Mouse (Mus musculus) ovary, postnatal 36 days (tissue): Measurements from ENCODE around the gene Sfmbt2.
"Not testable (repeated sequence)": the region's sequence is repeated elsewhere in the genome, so short reads cannot be mapped to it uniquely, and the experiment has no call there.

Source experiments
- DNase-seq: peaks from one replicate; pipeline ENCODE4 v3.0.0; 2022; ENCODE audit warnings: low spot score, mixed read lengths

The Sfmbt2 gene

DNA sequence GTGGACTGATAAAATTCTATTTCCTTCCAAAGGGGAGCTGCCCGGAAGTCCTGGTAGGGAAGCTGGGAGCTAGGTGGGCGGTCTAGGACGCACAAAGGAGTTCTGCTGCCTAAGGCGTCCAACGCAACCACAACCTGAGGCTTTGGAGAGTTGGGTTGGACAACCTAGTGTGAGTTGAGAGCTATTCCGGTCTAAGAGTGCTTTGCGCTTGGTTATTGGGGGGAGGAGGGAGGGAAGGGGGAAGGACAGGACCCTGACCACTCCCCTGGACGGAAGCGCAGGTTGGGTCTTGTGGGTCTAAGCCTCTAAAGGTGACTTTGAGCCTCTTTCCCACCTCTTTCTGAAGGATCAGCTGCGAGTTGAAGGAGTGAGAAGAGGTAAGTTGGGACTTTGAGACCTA is at the start of gene Sfmbt2:
Gene Sfmbt2, plus strand, starts transcription at position 335 of the 400 bp plus-strand sequence.
- DNase-seq = no peak

DNA sequence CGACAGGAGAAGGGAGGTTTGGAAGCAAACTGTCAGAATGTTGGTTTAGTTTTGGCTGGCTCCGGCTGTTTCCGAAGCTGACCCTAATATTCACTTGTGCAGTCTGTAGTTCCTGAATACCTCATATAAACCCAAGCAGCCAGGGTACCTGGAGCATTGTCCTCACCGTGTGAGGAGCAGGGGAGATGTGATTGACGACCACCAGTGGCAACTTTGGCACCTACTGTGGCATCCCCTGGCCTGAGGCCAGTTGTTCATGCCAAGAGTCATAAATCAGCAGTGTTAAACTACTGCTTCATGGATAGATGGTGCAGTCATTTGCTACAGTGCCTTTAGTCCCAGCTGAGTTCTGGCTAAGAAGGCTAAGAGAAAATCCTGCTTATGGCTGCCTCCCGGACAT is 49.2 kb upstream of the Sfmbt2 start:
- DNase-seq = no peak

DNA sequence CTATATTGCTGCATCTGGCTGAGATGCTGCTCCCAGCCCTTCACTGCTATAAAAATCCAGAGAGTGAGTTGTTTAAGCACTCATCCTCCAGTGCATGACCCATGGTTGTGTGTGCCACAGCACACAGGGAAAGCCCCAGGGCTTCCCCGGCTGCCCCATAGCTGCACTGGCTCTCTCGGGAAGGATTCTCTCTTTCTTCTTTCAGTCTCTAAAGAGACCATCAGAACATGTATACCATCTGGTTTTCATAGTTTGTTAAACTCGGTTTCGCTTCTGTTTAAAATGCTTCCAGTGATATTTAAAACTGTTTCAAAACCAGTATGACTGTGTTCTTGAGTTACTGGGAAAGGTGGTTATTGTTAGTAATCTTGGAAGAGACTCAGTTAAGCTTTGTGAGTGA is 47.1 kb upstream of the Sfmbt2 start:
- no peak for DNase-seq

DNA sequence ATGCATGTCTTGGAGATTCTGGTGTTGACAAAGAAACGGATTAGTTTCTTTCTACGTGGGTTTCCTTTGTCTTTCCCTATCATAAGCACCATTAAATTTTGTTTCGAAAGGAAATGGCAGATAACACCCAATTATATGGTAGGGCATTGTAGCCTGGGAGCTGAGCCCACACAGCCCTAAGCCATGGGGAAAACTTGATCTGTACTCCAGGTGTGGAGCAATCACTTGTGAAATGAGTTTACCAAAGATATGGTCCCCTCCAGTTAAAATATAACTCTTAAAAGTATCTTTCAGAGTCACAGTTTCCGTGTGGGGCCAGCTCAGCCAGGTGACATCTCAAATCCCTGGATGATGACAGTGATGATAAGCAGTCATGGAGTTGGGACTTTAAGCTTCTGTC is 45.3 kb upstream of the Sfmbt2 start:
- no peak for DNase-seq

DNA sequence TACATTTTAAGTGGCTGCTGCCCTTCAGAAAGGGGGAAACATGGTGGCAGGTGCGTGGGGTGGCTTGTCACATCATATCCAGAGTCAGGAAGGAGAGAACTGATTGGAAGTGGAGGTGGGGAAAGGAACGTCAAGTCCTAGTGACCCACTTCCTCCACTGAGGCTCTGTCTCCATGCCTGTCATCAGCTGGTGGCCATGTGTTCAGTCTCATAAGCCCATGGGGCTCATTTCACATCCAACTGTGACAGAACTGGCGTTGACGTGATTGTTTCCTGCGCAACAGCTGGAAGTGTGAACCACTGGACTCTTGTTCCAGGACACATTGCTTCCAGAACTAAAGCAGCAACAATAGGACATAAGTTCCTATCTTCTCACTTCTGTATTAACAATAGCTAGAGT is 40.1 kb upstream of the Sfmbt2 start:
- no peak for DNase-seq

DNA sequence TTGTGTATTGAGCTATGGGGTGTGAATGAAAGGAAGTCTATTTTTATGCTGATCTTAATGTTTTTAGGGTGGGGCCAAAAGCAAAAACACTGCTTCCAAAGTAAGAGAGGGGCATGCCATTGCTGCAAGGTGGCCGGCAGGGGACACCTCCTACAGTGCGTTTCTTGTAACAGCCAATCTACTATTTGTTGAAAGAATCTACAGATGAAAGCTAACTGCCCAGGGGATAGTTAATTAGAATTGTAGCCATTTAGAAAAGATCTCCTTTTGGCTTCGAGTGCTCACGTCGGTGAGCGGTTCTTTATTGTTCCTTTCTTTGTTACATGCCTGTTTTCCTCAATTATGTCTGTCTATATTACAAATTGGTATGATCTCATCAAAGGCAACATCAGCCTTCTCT is 36.0 kb upstream of the Sfmbt2 start:
- no peak for DNase-seq

DNA sequence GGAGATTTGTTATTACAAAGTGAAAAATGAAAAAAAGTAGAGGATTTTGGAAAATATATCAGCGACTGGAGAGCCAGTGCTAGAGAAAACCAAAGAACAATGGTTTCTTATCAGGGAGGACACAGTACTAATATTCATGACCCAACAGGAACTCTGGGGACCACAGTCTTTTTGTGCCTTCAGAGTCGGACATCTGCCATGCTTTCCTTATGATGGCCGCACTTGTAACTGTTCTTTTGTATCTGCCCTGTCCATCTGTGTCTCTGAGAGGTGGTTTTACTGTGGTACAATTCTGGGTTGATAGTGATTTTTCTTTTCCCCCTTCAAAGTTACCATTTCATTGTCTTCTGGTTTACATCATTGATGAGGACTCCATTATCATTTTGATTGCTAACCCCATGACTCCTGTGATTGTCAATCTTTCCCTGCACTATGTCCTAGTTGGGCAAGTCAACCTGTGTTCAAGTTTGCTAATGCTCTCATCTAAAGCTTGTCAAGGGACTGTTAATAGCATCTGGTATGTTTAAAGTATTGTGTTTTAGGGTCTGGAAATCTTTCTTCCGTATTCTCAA is 35.2 kb upstream of the Sfmbt2 start:
- no peak for DNase-seq

DNA sequence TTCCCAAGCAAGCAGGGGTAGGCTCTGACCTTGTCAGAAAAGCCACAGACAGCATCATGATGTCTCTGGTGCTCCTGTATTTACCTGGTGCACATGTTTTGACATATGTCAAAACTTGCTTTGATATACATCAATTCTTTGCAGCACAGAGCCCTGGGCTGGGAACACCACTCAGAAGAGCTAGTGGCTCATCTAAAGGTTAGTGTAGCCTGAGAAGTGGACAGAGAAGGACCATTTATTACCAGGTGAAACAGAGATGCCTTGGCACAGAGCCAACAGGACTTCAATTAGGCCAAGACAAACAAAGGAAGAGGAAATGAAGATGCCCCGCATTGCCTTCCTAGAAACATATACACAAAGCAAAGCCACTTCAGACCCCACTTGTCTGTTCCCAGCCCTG is 30.3 kb upstream of the Sfmbt2 start:
- DNase-seq = no peak

DNA sequence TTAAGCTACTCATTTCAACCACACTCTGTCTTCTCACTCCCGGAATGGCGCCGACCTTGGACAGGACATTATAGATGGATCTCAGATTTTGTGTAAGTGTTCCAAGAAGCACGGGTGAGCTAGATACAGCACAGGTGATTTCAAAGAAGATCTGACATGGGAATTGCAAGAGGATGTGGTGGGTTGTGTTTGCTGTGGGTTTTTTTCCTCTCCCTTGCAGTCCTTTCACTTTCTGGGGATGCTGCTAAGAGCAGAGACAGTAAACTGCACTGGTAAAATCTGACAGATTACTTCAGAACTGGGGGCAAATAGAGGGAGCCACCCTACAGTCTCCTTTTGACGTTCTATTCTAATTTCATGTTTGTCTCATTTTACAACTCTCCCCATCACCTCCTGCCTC is 26.8 kb upstream of the Sfmbt2 start:
- no peak for DNase-seq

DNA sequence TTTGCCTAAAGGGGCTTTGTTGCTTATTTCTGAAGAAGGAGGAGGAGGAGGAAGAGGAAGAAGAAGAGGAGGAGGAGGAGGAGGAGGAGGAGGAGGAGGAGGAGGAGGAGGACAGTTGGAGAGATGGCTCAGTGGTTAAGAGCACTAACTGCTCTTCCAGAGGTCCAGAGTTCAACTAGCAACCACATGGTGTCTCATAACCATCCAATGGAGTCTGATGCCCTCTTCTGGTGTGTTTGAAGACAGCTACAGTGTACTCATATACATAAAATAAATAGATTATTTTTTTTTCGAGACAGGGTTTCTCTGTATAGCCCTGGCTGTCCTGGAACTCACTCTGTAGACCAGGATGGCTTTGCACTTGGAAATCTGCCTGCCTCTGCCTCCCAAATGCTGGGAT is 26.2 kb upstream of the Sfmbt2 start:
- DNase-seq = not testable (repeated sequence)

DNA sequence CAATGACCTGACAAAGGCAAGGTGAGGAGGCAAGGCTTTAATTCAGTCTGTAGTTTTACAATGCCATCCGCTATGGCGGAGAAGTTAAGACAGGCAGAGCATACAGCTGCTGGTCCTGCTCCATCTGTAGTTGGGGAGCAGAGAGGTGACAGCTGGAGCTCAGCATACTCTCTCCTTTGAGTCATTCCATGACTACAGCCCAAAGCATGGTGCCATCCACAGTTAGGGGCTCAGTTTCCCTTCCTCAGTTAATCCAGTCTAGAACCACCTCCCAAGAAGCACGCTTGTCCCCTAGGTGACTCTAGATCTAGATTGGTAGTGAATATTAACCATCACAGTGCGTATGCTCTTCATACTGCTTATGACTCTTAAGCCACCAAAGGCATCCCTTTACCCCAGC is 23.1 kb upstream of the Sfmbt2 start:
- DNase-seq = no peak

DNA sequence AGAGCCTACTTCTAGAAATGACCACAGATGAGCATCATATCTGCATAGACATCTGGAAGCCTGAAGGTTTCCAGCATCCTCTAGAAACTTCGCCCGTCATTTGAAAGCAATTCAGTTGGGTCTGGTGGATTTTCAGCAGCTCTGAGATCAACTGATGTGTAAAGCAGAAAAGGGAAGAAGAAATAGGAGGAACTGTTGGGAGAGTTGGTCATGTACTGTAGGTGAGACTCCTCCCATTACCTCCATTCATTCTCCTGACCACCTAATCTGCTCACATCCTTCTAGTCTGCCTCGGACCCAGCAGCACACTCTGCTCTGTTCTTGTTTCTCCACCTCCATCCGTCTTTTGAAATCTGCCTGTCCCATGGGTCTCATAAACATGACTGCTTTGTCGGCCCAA is 22.3 kb upstream of the Sfmbt2 start:
- no peak for DNase-seq

DNA sequence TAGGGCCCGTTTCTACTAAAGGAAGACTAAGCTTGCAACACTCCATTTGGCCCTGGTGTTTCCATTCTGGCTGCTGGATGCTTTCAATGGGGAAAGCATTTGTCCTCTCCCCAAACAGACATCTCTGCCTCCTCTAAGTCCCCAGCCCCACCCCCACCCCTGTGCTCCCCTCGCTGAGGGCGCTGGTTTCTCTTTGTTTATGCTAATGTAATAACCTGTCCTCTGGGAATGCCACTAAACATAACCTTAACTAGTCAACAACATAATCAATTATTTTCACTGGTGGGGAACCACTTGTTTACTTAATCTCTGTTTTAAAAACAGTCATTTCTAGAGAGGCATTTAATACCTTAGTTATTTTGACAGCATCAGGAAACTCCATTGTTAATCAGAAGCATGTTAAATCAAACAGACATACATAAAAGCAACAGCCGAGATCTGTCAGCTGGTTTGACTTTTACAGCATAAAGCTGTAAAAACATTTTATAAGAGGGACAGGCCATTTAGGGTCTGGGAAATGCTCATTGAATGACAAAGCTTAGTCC is 20.0 kb upstream of the Sfmbt2 start:
- DNase-seq = no peak

DNA sequence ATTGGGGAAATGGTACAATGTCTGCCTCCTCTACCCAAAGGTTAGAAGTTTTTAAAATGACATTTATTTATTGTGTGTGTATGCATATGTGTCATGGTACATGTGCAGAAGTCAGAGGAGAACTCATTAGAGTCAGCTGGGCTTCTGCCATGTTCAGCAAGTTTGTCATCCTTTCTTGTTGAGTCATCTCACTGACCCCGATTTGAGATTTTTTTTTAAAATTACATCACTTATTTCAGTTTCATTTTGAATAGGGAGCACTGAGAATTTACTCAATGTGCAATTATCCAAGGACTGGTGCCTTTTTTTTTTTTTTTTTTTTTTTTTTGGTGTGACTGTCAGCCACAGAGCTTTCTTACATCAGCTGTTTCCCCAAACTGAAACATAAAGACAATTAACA is 19.2 kb upstream of the Sfmbt2 start:
- no peak for DNase-seq

DNA sequence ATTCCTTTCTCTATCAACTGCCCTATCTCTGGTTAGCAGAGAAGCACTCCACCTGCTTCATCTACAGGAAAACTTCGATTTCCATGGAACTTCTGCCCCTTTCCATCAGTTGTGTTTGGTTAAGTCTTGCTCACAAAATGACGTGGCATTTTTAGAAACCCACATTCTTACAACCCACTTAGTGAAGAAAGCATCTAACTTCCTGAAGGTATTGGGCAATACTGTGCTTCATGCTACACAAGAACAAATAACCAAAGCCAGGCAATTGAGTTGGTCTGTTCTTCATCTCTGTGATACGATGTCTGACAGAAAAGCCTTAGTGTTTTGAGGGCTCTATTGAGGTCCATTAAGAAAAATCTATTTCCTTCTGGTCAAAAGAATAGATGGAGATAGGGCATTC is 17.4 kb upstream of the Sfmbt2 start:
- DNase-seq = no peak

DNA sequence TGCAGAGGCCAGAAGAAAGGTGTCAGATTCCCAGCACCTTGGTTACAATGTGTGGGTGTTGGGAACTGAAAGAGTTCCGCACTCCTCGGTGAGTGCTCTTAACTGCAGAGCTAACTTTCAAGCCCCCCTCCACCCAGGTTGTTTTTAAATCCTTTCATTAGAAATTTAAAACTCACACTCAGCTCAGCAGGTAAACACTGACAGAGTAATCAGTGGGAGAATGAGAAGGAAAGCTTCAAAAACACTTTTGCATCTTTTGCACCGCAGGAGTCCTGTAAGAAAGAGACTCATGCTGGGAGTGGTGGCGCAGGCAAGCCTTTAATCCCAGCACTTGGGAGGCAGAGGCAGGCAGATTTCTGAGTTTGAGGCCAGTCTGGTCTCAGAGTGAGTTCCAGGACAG is 16.4 kb upstream of the Sfmbt2 start:
- no peak for DNase-seq

DNA sequence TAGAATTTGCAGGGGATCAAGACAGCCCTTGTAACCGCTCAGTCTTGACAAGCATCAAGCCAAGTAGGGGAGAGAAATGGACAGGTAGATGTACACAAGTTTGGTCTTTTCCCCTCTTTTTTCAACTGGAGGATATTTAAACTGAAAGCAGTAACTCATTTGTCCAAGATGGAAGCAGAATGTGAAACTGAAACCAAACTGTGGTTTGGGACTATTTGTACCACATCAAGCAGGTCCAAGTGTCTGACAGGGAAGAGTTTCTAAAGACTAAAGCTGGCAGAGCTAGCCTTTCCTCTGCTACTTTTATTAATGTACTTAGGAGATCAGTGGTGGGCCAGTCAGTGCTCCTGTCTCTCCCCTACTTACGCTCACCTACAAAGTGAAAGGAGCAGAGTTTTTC is 10.4 kb upstream of the Sfmbt2 start:
- DNase-seq = no peak

DNA sequence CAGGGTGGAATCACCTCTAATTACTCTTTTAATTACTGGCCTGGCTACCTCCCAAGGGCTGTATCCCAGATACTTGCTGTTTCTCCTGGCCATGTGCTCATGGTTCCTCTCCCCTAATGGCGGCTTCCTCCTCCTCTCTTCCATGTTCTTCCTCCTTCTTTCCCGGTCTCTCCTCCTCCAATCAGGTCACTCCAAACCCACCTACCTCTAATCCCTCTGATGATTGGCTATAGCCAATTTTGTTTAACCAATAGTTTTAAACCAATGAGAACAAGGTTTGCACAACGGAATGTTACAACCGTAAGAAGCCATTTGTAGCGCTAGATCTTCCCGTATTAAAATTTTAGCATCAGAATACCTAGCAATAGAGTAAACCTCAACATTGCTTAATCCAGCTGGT is 5.2 kb upstream of the Sfmbt2 start:
- no peak for DNase-seq

DNA sequence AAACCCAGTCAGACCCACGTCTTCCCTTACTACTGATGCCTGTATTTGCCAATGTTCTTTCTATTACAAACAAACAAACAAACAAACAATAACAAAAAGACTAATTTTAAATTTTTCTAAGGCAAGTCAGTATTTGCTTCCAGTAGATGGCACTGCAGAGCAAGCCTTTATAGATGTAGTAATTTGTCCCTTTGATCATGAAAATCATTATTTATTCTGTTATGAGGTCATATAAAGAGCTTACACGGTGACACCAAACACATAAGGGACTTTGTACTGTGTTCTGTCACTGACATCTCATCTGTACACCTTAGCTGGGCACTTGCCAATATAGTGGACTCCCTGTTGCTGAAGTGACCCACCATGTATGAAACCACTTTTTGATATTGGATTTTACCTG is 4.0 kb upstream of the Sfmbt2 start:
- DNase-seq = no peak

DNA sequence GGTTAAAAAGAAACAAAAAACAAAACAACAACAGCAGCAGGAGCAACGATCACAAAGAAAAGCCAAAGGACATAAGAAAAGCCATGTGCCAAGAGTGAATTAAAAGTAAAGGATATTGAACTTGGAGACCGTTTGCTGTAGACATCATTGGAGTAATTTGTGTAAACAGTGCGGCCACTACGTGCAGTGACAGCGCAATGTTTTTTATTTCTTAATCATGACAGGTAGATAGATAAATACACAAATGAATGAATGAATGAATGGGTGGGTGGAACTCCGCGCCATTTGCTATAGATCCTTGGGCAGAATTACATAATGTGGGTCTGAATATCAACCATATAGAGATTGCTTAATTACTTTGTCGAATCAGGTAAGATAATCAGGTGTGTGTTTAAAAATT is 634 bp upstream of the Sfmbt2 start:
- DNase-seq = no peak

DNA sequence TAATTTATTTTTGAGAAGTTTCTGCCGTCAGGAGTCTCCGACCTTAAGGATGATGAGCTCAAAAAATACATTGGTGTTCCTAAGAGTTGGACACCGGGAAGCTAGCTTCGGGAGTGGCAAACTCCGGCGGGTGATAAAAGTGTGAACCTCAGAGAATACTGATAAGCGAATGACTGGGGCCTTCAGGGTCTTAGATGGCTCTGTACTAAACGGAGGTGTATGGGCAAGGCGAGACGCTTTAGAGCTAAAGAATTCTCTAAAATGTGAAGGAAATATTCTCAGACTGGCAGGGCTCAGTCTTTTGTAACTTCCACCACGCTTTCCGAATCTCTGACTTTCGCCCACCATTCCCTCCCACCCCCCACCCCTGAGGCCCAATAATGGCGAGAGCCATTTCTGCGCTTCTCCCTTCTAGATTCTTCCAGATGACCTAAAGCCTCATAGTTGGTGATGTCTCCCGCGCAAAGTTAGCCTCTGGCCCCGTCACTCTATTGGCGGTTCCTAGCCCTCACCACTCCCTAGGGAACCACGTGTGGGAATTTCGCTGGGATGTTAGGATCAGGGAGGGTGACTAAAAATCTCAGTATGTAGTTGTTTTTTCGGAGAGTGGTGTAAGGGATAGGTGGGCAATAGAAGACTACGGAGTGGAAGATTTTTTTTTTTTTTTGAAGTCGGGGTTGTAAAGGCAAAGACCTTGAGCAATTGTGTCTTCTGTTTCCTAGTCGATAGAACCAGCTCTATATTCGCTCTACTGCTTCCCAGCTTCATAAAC is 563 bp downstream of the Sfmbt2 start:
- DNase-seq = no peak

DNA sequence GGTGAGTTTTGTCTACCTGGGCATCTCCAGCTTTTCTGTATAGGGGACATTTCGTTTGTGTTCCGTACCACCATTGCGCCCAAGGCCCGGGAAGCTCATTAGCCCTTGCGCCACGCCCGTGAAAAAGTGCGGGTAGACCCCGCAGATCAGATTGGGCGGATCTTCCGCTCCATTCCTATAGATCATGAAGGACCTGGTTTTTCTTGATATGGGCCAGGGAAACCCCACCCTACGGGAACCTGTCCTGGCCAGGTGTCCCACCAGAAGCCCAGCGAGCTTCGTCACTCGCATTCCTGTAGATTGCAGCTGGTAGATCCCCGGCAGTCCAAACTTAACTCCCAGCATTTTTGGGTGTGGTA is 1.1 kb downstream of the Sfmbt2 start:
- DNase-seq = no peak

DNA sequence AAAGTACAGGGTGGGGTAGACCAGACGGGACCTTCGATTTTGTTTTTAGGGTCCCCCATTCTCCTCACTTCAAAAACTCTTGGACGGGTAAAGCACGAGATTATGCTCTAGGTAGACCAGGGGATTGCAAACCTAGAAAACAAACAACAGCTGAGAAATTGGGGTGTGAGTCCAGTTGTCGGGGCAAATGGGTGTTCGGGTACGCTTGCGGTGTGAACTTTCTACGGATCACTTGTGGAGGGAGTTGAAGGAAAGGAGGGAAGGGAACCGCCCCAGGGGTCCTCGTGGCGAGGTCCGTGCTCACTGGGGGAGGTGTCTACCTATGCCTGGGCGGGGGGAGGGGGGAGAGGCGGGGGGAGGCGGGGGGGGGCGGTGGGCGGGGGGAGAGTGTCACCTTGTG is 1.6 kb downstream of the Sfmbt2 start:
- no peak for DNase-seq

DNA sequence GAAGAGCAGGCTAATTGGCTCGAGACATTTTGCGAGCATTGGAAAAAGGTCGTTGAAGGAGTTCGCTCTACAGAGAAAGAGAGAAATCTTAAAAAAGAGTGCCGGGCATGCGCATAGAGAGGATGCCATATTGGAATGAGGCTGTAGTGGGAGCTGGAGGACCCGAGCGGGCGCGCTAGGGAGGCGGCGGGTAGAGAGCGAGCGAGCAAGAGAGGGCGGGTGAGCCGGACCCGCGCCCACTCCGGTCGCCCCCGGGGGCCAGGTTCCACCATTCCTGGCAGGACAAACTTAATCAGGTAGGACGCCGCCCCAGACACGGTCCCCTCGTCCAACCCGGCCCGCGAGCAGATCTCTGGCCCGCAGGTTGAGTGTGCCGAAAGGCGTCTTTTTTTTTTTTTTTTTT is 2.0 kb downstream of the Sfmbt2 start:
- peak; percentile 67 for DNase-seq
